Mouse (Mus musculus) activated CD4-positive, CD25-positive, alpha-beta regulatory T cell, adult 4 months (primary cell): Measurements from ENCODE around the gene Tsen54. TPM values are rescaled to one million over a fixed set of nuclear protein-coding genes. Genes with fewer than 3 reads are reported as not detected.
"Not testable (repeated sequence)": the region's sequence is repeated elsewhere in the genome, so short reads cannot be mapped to it uniquely, and the experiment has no call there.

ENCODE experiments used
- ATAC-seq: one replicate; pipeline ENCODE4 v1.8.0; 2017
- polyA plus RNA-seq, 2 experiments: library from polyadenylated mRNA; unstranded; fragments of 100-300 nt; shearing (Covaris generic); gene quantifications; one replicate each; pipeline ENCODE4 v1.2.1; 2017

The Tsen54 gene
- polyA plus RNA-seq, 2 experiments from 2014 or later, result 8.9 to 11.9 TPM

DNA sequence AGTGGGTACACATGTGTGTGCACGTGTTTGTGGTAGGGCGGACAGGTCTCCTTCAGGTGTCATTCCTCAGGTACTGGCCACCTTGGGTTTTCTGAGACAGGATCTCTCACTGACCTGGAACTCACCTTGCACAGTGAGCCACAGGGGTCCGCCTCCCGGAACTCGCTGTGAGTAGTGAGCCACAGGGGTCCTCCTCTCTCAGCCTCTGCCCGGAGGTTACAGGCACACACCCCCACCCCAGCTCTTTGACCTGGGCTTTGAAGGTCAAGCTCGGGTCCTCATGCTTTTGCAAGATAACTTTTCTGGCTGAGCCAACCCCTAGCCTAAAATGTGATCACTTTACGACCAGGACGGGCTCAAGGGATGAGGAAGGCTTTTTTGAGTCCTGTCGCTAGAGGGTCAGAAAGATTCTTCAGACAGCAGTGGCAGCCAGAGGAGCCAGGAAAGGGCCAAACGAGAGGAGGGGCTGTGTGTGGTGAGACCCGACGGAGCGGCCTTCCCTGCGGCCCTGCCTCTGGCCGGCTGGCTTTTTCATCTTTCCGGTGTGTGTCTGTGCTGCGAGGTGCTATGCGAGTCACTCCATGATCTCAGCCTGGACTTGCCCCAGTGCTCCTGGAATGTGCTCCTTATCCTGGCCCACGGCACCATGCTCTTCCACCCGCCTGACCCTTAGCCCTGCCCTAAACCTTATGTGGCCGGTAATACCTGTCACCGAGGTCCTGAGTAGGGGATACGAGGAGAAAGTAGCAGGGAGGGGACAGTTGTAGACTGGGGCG lies 16.2 kb downstream of the Tsen54 start:
- ATAC-seq, result no peak

DNA sequence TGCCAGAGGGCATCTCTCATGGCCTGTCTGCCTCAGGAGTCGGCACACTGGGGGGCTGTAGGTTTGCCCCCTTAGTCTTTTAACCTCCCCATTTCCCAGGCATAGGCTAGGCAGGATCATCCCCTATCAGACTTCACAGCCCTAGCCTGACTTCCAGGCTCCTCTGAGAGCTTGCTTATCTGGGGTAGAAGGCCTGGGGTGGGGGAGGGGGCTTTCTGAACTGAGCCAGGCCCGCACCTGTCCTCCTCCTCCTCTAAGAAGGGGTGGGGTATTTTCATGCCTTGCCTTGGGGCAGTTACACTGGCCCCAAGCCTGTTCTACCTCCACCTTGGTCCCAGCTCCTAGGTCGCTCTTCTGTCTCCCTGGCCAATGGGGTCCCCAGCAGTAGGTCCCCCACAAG lies 17.0 kb downstream of the Tsen54 start:
- no peak for ATAC-seq

DNA sequence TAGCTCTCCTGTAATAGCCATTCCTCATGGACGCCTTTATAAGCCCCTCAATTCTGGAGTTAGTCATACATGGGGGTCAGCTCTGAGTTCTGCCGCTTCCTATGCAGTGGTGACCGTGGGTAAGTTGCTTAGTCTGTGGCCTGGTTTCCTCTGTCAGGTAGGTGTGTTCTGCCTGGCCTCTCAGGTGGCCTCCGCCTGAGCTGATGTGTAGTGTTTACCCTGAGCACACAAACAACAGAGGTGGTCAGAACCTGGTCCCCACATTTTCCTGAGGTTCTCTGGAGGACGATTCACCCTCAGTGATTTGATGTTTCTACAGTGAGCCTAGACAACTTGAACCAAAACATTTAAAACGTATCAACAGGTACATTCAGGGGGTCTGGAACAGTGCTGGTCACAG lies 17.5 kb downstream of the Tsen54 start:
- no peak for ATAC-seq

DNA sequence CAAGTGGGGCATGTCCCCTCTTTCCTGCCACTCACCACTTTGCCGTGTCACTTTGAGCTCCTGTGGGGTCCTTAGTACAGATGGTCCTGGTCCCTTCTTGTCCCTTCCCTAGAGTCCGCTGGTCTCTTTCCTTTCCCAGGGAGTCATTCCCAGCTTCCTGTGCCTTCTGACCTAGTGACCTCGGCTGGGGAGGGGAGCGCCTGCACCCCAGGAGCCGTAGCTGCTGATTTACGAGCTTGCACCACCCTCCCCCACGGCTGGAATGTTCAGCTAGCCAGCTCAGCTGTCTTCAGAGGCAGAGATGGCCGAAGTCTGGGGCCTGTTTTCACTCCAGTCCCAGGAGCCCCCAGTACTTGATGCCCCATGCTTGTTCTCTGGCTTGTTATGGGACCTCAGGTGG lies 18.0 kb downstream of the Tsen54 start:
- ATAC-seq, result no peak

DNA sequence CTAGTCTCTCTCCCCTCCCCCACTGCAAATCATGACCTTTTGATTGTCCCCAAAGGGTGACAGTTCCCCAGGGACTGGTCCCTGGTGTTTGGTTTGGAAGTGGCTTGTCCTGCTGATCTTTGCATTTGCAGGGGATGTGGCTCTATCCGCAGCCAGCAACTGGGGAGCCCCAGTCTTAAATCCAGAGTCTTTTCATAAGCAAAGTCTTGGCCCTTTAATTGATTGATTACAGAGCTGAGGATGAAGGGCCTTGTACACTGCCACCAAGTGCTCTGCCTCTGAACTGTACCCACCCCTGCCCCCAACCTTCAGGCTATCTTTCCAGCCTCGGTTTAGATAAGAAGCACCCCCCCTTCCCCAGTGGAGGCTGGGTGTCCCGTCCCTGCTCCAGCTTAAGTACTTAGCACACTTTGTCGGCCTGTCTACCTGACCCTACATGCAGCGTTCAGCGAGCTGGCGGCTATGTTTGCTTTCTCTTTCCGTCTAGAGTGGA lies 18.5 kb downstream of the Tsen54 start:
- ATAC-seq, result no peak

DNA sequence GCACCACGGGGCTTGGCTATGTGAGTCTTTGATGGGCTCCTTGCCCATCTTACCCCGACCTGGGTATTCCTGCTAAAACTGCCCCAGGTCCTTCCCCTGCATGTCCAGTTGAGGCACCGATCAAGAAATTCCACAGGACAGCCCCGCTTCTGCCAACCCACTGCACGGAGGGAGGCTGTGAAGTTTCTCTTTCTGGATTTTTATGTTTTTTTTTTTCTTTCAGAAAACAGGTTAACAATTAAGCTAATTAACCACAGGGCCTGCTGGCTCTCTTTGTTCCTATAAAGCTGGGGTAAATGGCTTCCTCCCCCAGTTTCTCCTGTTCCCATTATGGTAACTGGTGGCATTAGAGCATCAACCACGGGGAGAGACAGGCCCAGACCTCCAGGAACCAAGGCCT lies 19.5 kb downstream of the Tsen54 start:
- ATAC-seq, result no peak

DNA sequence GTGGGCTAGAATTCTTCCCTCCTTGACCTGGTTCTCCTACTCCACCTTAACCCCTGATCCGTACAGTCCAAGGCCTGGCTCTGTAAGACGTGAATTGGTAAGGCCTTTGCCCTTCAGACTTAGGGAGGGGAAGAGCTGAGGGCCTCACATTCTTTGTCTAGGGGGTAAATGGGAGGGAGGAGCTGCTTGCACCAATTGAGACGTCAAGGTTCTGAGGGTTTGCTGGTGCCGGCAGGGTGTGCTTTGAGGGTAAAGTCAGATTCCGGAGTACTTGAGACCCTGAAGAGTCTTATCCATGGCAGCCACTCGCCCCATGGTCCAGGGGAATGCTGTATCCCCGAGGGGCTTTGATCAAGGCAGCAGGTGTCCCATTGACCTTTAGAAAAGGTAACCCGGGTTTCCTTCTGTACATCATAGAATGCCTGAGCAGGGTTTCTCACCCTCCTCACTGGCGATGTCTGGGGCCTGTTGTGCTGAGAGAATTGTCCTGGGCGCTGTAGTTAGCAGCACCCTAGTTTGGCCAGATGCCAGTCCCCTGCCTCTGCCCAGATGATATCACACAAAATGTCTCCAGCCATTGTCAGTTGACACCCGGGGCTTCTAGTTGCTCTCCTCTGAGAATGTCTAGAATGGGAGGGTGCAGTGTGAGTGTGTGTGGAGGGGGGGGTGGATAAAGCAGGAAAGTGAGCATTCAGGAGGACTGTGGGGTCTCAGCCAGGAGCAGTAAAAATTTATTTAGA lies 22.3 kb downstream of the Tsen54 start:
- ATAC-seq, result no peak

DNA sequence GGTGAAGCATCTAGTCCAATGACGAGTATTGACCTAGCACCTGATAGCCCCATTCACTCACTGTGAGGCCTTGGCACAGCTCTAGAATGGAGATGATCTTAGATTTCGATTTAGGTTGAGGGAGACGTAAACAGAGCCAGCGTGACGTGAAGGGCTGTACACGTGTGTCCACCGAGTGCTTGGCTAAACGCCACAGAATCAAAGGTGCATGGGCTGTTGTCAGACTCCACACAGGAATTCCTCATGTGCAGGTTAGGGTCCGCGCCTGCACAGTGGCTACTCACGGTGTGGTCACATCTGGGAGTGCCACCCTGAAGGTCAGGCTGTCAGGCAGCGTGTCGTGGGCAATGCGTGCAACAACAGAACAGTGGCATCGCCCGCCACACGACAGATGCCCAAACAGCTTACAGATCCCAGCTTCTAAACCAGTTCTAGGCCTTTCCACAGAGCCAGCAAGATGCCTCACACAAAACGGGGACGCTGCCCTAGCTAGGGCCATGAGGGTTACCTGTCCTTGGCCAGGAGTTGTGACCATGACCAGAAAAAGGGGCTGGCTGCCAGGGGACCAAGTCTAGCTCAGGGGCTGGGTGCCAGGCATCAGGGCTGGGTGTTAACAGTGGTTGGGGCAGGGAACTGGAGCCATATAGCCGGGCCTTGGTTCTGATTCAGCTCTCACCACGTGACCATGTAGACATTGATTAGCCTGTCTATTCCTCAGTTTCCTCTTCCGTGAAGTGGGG lies 23.3 kb downstream of the Tsen54 start:
- no peak for ATAC-seq

DNA sequence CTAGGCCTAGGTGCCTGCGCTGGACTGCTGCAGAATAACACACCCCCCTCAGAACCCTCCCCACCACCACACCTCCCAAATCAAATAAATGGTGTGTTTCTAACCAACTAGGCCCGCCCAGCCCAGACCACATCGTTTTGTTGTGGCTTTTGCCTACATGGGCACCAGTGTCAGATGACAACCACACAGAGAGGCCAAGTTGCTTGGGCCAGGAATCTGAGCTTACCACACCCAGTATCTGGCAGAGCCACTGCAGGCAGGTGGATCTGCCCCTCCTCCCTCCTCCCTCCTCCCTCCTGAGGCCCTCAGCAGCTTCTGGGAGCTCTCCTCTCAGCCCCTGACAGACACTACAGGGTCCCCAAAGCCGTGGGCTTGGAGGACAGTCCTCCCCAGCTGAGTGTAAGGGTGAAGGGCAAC lies 24.4 kb downstream of the Tsen54 start:
- no peak for ATAC-seq

DNA sequence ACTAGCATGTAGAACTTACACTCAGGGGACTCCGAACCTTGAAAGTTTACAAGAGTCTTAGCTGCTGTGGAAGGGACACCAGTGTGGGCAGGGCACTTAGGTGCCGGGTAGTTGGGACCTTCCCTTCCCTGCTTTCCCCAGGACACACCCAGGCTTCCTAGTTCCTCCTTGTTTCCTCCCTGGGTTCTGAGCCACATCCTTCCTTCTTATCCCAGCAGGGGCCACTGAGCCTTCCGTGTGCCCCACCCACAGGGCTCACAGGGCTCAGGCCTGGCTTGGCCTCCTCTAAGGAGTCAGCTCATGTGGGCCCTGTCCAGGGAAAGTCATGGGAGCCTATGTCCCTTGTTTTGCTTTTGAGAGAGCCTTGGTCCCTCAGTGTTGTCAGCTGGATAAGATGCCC lies 25.2 kb downstream of the Tsen54 start:
- no peak for ATAC-seq

DNA sequence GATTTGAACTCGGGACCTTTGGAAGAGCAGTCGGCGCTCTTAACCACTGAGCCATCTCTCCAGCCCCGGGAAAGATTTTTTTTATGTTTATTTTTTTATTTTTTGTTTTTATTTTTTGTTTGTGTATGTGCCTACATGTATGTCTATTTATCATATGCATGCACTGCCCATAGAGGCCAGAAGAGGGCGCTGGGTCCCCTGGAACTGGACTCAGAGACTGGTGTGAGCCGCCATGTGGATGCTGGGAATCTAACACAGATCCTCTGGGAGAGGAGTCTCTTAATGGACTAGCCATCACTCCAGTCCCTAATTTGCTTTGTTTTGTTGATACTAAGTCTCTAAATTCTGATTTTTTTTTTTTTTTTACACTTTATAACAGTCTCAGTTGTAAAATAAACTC lies 26.5 kb downstream of the Tsen54 start:
- no peak for ATAC-seq

DNA sequence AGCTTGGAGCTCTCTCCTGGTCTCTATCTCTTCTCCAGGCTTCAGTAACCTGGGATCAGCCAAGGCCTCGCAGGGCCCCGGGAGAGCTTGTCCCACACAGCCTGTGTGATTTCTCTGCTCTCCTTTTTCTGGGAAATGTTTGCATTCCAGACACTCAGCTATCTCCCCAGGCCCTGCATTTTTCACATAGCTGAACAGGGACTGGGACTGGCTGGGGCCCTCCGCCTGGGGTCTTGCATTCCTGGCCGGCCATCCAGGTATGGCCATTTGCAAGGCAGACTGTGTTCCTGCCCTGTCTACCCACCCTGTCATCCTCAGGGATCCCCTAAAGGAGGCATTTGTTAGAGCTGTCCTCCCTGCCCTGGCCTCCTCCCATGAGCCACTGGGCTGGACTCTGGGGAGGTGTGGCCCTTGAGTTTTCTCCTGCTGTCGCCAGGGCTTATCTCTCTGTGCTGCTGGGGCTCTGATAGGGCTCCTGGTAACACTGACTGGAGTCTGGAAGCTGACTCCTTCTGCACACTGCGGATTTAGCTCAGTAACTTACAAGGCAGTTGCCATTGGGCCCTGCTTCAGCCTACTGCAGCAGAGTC lies 27.5 kb downstream of the Tsen54 start:
- ATAC-seq, result no peak

DNA sequence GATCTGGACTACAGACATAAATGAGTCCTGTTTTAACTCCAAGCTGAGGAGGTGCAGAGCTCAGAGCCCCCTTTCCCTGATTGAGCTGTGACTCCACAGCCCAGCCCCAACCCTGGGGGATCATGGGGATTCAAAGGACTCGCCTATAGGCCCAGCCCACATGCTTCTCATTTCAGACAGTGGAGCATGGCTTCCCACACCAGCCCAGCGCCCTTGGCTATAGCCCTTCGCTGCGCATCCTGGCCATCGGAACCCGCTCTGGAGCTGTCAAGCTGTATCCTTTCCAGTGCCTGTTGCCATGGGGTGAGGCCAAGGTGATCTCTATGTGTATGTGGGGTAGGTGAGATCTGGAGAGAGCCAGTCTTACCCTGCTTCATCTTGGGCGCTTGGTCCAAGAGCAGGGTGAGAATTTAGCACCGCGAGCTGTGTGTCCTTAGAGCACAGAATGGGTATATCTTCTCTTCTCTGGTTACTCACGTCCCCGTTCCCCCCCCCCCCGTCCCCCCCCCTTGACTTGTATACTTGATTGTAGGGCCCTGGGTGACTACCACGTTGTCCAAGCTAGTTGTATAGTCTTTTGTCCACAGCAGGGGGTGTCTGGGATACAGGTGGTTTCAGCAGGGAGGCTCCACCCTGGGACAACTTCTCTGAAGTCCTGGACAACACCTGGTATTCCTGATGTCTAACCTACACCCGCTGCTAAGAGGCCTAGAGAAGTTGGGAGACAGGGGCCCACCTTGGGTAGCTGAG lies 28.8 kb downstream of the Tsen54 start:
- no peak for ATAC-seq

DNA sequence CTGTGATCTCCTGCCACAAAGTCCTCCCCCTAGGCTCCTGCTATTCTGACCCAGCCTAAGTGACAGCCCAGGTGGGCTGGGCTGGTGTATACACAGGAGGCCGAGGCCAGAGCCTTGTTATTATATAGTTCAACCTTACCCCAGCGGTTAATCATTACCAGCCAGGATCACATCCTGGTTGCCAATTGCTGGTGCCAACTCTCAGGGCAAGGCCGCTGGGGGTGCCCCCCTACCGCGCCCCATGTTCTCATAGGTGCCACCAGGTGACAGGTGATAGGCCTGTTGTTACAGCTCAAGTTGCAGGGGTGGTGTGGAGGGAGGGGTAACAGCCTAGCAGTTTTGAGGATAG lies 29.3 kb downstream of the Tsen54 start:
- no peak for ATAC-seq

DNA sequence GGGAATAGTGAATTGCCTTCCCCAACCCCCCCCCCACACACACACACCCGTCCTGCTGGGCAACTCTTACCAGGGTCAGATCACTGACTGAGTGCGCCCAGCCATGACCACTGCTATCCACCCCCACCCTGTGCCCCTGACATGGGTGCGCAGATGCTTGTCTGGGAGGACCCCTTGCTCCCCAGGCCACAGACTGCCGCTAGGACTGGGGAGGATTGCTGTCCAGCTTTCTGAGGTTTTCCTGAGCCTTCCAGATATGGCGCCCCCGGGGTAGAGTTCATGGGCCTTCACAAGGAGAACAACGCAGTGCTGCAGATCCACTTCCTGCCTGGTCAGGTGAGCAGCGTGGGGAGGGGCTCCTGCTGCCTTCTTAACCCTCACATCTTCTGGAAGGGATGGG lies 29.7 kb downstream of the Tsen54 start:
- no peak for ATAC-seq

DNA sequence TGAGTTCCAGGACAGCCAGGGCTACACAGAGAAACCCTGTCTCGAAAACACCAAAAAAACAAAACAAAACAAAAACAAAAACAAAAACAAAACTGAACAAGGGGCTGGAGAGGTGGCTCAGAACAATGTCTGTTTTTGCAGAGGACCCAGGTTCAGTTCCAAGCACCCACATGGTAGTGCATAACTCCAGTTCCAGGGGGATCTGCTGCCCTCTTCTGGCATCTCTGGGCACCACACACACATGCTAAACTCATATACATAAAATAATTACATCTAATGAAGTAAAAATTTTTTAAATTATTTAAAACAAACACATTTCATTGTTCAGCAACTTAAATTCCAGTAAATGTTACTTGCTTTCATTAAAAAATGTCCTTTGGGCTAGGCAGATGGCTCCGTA lies 31.3 kb downstream of the Tsen54 start:
- ATAC-seq, result no peak

DNA sequence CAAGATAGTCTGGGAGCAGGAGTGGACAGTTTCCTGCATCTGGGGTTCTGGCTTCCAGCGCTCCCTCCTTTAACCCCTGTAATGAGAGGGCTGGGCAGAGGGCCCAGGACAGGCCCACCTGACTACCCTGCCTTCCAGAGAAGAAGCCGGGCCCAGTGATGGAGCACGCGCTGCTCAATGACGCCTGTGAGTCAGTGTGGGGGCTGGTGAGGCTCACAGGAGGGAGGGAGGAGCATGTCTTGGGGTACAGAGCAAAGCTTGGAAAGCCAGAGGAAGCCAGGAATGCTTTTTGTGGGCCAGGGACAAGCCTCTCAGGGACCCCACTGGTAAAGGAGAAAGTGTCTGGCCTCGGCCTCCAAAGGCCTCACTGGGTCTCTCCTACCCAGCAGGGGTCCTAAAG lies 40.1 kb downstream of the Tsen54 start:
- ATAC-seq, result no peak

DNA sequence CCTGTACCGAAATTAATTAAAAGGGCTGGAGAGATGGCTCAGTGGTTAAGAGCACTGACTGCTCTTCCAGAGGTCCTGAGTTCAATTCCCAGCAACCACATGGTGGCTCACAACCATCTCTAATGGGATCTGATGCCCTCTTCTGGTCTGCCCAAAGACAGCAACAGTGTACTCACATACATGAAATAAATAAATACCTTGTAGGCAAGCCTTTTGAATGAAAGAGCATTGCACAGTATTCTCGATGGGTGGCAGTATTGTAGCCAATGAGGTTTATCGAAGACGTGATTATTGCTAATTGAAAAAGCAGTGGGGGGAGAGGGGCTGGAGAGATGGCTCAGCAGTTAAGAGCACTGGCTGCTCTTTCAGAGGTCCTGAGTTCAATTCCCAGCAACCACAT lies 42.6 kb downstream of the Tsen54 start:
- not testable (repeated sequence) for ATAC-seq

DNA sequence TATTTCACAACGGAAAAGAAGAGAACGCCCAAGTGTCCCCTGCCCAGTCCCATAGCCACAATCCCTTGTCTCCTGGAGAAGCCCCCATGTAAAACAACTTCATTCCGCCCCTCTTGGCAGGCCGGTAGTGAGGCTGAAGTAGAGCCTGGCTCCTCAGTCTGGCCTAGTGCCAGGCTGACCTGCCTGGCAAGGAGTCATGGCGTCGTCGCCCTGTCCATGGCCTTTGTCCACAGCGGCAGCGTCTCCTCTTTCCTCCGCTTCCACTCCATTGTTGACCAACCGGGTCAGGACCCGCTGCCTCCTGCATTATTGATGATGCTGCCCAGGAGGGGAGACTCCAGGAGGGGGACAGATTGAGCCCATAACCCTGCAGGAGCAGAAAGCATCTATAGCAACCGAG lies 43.4 kb downstream of the Tsen54 start:
- ATAC-seq, result no peak

DNA sequence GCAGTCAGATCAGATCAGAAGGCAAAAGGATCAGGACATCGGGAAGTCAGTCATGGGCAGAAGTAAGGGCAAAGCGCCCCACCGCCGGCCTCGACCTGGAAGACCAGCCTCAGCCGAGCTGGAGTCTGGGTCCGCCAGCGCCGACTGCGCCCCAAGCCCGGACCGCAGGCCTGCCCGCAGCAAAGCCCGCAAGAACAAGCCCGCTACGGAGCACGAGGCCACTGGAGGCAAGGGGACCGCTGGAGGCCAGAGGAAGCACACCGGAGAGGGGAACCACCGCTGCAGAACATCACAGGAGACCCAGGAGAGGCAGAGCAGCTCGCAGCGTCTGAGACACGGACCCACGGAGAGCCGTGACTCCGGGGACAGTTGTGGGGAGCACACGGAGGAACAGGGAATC lies 43.8 kb downstream of the Tsen54 start, which contains the start of gene Myo15b:
TSS of gene Myo15b (plus strand) at position 53 of the 400 bp plus-strand sequence.
- no peak for ATAC-seq

DNA sequence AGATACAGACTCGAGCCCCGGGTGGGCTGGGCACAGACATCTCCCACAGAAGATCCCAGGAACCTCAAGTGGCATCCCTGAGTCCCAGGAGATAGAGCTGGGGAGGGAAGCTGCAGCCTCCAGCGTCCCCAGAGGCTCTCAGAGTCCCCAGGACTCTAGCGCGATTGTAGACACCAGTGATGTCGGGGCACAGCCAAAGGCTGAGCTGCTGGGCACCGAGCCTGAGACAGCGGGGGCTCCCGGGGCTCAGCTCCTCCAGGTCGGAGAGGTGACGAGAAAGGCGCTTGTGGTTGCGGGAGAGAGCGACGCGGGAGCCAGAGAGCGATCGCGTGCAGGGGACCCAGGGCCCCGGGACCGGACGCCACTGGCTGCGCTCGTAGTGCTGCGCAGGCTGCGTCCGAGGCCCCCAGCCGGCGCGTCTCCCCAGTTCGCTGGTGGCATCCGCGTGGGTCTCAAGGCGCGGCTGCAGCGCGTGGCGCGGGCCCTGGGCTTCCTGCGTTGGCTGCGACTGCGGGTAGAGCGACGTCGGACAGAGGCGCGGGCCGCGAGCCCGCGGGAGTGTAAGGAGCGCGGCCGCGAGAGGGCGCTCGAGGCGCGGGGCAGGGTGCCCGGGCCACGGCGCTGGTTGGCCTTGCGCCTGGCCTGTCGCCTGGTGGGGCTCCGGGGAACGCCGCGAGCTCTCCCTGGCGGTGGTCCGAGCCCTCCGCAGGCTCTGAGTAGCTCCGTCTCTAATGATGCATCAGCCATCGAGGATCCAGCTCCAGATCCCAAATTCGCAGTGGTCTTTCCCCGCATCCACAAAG lies 44.8 kb downstream of the Tsen54 start:
- peak; percentile 76 for ATAC-seq
